Mouse (Mus musculus): ENCODE results near the gene B830017H08Rik. TPM values are rescaled to one million over a fixed set of nuclear protein-coding genes. Genes with fewer than 3 reads are reported as not detected.

Gene B830017H08Rik
- polyA plus RNA-seq, 1 experiment: 0.02 TPM

DNA sequence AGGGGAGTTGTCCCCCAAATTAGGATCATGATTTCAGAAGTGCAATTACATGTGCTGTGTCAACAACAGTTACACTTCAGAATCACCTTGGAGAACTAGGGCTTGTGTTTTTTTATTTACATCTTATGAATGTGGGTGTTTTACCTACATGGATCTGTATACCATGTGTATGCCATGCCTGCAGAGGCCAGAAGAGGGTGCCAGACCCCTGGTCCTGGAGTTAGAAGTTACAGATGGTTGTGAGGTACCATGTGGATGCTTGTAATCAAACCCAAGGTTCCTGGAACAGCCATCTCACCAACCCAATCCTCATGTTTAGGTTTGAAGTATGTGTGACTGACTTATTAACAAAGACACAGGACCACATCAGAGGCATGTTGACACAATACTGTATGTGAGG lies 25.7 kb downstream of the B830017H08Rik start:
- no peaks in the 10 kb centered on the region for H3K27me3 ChIP-seq (ENCODE audit: control insufficient read depth, insufficient read depth, insufficient read length)
- H3ac ChIP-seq (ENCODE audit: control insufficient read depth, insufficient read length): no peak overlapping the region
- H3K36me3 ChIP-seq (ENCODE audit: control insufficient read depth, insufficient read depth): peaks cover 18% of the 10 kb centered on the region
- no peak overlapping the region for H3K4me3 ChIP-seq
- TF ChIP-seq TCF3 (IDR thresholded peaks at IDR 0.05; ENCODE audit: insufficient read length, low read depth): no peak
- no peak for TF ChIP-seq MYOG (IDR thresholded peaks at IDR 0.05; ENCODE audit: control insufficient read depth in 1 of 3, insufficient read depth in 1 of 3, insufficient read length in 2 of 3, low read depth in 2 of 3)
- no peak for TF ChIP-seq SRF (IDR thresholded peaks at IDR 0.05; ENCODE audit: control insufficient read depth, insufficient read length, low read depth)
- TF ChIP-seq POLR2AphosphoS2 (IDR thresholded peaks at IDR 0.05; ENCODE audit: insufficient read length, low read depth): no peak
- TF ChIP-seq USF1 (IDR thresholded peaks at IDR 0.05; ENCODE audit: low read depth): no peak
- TF ChIP-seq CEBPB (IDR thresholded peaks at IDR 0.05; ENCODE audit: insufficient read depth, poor library complexity, severe bottlenecking): no peak
- TF ChIP-seq TCF12 (IDR thresholded peaks at IDR 0.05; ENCODE audit: insufficient read depth, poor library complexity, severe bottlenecking): no peak
- no peak for TF ChIP-seq REST (IDR thresholded peaks at IDR 0.05; ENCODE audit: insufficient read depth, insufficient read length)
- TF ChIP-seq E2F4 (IDR thresholded peaks at IDR 0.05; ENCODE audit: insufficient read depth): no peak
- no peak for TF ChIP-seq MYOD1 (IDR thresholded peaks at IDR 0.05; ENCODE audit: control insufficient read depth in 1 of 3, insufficient read length in 2 of 3, low read depth in 2 of 3)
- TF ChIP-seq POLR2A (IDR thresholded peaks at IDR 0.05; ENCODE audit: insufficient read length, low read depth): no peak
- no peak for TF ChIP-seq MAX (IDR thresholded peaks at IDR 0.05; ENCODE audit: low read depth)
- H3K4me2 ChIP-seq (ENCODE audit: low read depth): no peak overlapping the region
- H3K79me2 ChIP-seq (ENCODE audit: control insufficient read depth, insufficient read depth): no peaks in the 10 kb centered on the region

DNA sequence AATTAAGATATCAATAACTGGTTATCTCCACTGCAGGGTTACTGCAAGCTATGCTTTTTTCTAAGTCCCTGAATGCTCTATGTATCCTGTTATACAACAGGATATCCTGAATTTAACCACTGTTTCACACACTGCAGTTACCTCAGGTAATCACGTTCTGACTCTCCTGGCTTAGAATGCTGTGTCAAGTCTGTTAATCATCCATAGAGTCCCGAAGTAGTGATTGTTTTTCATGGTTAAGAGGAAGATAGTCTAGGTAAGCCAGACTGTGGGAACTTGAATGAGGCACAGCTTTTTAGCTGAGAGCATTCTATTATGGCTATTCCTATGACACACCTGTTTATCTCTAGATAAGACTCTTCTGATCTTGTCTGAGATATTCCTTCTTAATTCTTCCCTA lies 32.4 kb downstream of the B830017H08Rik start:
- Histone ChIP-seq H3K27me3 (ENCODE audit: control insufficient read depth, insufficient read depth, insufficient read length) (no peaks in the 10 kb centered on the region), H3K4me2 (ENCODE audit: low read depth) (no peak overlapping the region), H3K36me3 (ENCODE audit: control insufficient read depth, insufficient read depth) (no peaks in the 10 kb centered on the region), H3K4me3 (no peak overlapping the region), H3K79me2 (ENCODE audit: control insufficient read depth, insufficient read depth) (peaks cover 4% of the 10 kb centered on the region), H3ac (ENCODE audit: control insufficient read depth, insufficient read length) (no peak overlapping the region)
- TF ChIP-seq E2F4 (IDR thresholded peaks at IDR 0.05; ENCODE audit: insufficient read depth) (no peak), TCF3 (IDR thresholded peaks at IDR 0.05; ENCODE audit: insufficient read length, low read depth) (no peak), TCF12 (IDR thresholded peaks at IDR 0.05; ENCODE audit: insufficient read depth, poor library complexity, severe bottlenecking) (no peak), SRF (IDR thresholded peaks at IDR 0.05; ENCODE audit: control insufficient read depth, insufficient read length, low read depth) (no peak), POLR2AphosphoS2 (IDR thresholded peaks at IDR 0.05; ENCODE audit: insufficient read length, low read depth) (no peak), REST (IDR thresholded peaks at IDR 0.05; ENCODE audit: insufficient read depth, insufficient read length) (no peak), MAX (IDR thresholded peaks at IDR 0.05; ENCODE audit: low read depth) (no peak), POLR2A (IDR thresholded peaks at IDR 0.05; ENCODE audit: insufficient read length, low read depth) (no peak), USF1 (IDR thresholded peaks at IDR 0.05; ENCODE audit: low read depth) (no peak), MYOG (IDR thresholded peaks at IDR 0.05; ENCODE audit: control insufficient read depth in 1 of 3, insufficient read depth in 1 of 3, insufficient read length in 2 of 3, low read depth in 2 of 3) (no peak), CEBPB (IDR thresholded peaks at IDR 0.05; ENCODE audit: insufficient read depth, poor library complexity, severe bottlenecking) (no peak), MYOD1 (IDR thresholded peaks at IDR 0.05; ENCODE audit: control insufficient read depth in 1 of 3, insufficient read length in 2 of 3, low read depth in 2 of 3) (no peak)

DNA sequence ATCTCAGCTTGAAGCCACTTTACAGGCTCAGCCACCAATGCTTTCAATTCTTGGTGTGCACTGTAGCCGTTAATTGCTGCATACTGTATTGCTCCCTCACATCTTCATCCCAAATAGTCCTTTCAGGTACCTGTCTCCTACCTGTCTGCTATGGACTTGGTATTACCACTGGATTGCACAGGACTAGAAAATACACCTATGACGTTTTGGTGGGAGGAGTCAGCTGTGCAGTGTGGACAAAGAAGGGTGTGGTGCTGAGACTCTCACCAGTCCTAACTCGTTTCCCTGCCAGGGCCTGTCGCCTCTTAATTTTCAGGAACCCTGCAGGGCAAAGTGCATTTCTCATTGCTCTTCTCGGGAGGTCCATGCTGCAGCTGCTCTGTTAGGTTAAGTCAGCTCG lies 32.8 kb downstream of the B830017H08Rik start:
- Histone ChIP-seq H3ac (ENCODE audit: control insufficient read depth, insufficient read length) (no peak overlapping the region), H3K4me2 (ENCODE audit: low read depth) (no peak overlapping the region), H3K27me3 (ENCODE audit: control insufficient read depth, insufficient read depth, insufficient read length) (no peaks in the 10 kb centered on the region), H3K79me2 (ENCODE audit: control insufficient read depth, insufficient read depth) (peaks cover 4% of the 10 kb centered on the region), H3K36me3 (ENCODE audit: control insufficient read depth, insufficient read depth) (no peaks in the 10 kb centered on the region), H3K4me3 (no peak overlapping the region)
- TF ChIP-seq MYOG (IDR thresholded peaks at IDR 0.05; ENCODE audit: control insufficient read depth in 1 of 3, insufficient read depth in 1 of 3, insufficient read length in 2 of 3, low read depth in 2 of 3): no peak
- no peak for TF ChIP-seq CEBPB (IDR thresholded peaks at IDR 0.05; ENCODE audit: insufficient read depth, poor library complexity, severe bottlenecking)
- no peak for TF ChIP-seq E2F4 (IDR thresholded peaks at IDR 0.05; ENCODE audit: insufficient read depth)
- no peak for TF ChIP-seq POLR2A (IDR thresholded peaks at IDR 0.05; ENCODE audit: insufficient read length, low read depth)
- TF ChIP-seq MAX (IDR thresholded peaks at IDR 0.05; ENCODE audit: low read depth): no peak
- no peak for TF ChIP-seq TCF3 (IDR thresholded peaks at IDR 0.05; ENCODE audit: insufficient read length, low read depth)
- TF ChIP-seq TCF12 (IDR thresholded peaks at IDR 0.05; ENCODE audit: insufficient read depth, poor library complexity, severe bottlenecking): no peak
- no peak for TF ChIP-seq USF1 (IDR thresholded peaks at IDR 0.05; ENCODE audit: low read depth)
- TF ChIP-seq REST (IDR thresholded peaks at IDR 0.05; ENCODE audit: insufficient read depth, insufficient read length): no peak
- no peak for TF ChIP-seq MYOD1 (IDR thresholded peaks at IDR 0.05; ENCODE audit: control insufficient read depth in 1 of 3, insufficient read length in 2 of 3, low read depth in 2 of 3)

DNA sequence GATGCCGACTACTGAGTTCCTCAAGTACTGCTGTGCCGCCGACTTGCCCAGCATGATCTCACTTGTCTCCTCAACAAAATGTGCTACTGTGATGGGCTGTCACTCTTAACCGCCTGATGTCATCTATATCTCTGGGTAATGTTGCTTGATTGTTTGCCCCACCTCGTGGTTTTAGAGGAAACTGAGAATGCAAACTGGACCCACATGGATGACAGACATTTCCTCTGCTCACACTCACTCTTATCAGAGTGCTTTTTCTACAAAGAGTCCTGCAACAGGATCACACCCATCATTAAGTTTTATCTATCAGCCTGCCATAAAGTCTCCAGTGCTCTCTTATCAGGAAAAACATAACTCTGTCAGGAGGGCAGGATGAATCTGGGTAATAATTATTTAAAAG lies 38.3 kb downstream of the B830017H08Rik start:
- Histone ChIP-seq H3K27me3 (ENCODE audit: control insufficient read depth, insufficient read depth, insufficient read length) (no peaks in the 10 kb centered on the region), H3ac (ENCODE audit: control insufficient read depth, insufficient read length) (no peak overlapping the region), H3K4me3 (no peak overlapping the region), H3K36me3 (ENCODE audit: control insufficient read depth, insufficient read depth) (no peaks in the 10 kb centered on the region), H3K79me2 (ENCODE audit: control insufficient read depth, insufficient read depth) (peaks cover 23% of the 10 kb centered on the region), H3K4me2 (ENCODE audit: low read depth) (no peak overlapping the region)
- TF ChIP-seq USF1 (IDR thresholded peaks at IDR 0.05; ENCODE audit: low read depth) (no peak), POLR2A (IDR thresholded peaks at IDR 0.05; ENCODE audit: insufficient read length, low read depth) (no peak), MAX (IDR thresholded peaks at IDR 0.05; ENCODE audit: low read depth) (no peak), MYOD1 (IDR thresholded peaks at IDR 0.05; ENCODE audit: control insufficient read depth in 1 of 3, insufficient read length in 2 of 3, low read depth in 2 of 3) (no peak), MYOG (IDR thresholded peaks at IDR 0.05; ENCODE audit: control insufficient read depth in 1 of 3, insufficient read depth in 1 of 3, insufficient read length in 2 of 3, low read depth in 2 of 3) (no peak), E2F4 (IDR thresholded peaks at IDR 0.05; ENCODE audit: insufficient read depth) (no peak), TCF3 (IDR thresholded peaks at IDR 0.05; ENCODE audit: insufficient read length, low read depth) (no peak), REST (IDR thresholded peaks at IDR 0.05; ENCODE audit: insufficient read depth, insufficient read length) (no peak), CEBPB (IDR thresholded peaks at IDR 0.05; ENCODE audit: insufficient read depth, poor library complexity, severe bottlenecking) (no peak), SRF (IDR thresholded peaks at IDR 0.05; ENCODE audit: control insufficient read depth, insufficient read length, low read depth) (no peak), TCF12 (IDR thresholded peaks at IDR 0.05; ENCODE audit: insufficient read depth, poor library complexity, severe bottlenecking) (no peak), POLR2AphosphoS2 (IDR thresholded peaks at IDR 0.05; ENCODE audit: insufficient read length, low read depth) (no peak)
